Mouse (Mus musculus): ENCODE results near the gene Nisch. TPM values are rescaled to one million over a fixed set of nuclear protein-coding genes. Genes with fewer than 3 reads are reported as not detected.

Nisch gene
- 386 and 411 TPM in 2 replicates for polyA plus RNA-seq (2014; fragmentation: Nextera tagmentation; extraction: Ambion mirVana)

DNA sequence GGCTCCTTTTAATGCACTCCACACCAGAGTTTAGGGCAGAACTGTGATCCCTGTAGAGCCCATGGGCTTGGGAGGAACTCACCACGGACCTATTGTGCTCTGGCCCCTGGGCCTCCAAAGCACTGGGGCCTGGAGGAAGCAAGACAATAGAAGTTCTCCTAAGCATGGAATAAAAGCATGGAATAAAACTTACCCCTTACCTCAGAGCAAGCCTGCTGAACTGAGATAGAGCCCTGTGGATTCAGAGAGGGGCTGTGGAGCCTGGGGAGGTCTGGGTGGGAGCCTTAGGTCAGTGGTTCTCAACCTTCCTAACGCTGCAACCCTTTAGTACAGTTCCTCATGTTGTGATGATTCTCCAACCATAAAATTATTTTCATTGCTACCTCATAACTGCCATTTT, at the start of gene Nisch:
TSS of gene Nisch (minus strand) at position 101 of the 400 bp plus-strand sequence.
- H3K9me3 ChIP-seq (ENCODE audit: low read depth, low read length) = no peaks in the 10 kb centered on the region
- H3K27me3 ChIP-seq (ENCODE audit: insufficient read depth, low read length) = no peaks in the 10 kb centered on the region
- peak within 1 kb of the TSS; percentile 36; the same call in 1 of the 2 replicates for H3K9ac ChIP-seq
- peaks cover 8% of the 10 kb centered on the region; the same call in 1 of the 2 replicates for H3K4me1 ChIP-seq (ENCODE audit: insufficient read depth)
- H3K4me3 ChIP-seq (ENCODE audit: low read depth, low read length) = peak within 1 kb of the TSS; percentile 8; the same call in 1 of the 2 replicates
- peak within 1 kb of the TSS; percentile 45 for H3K4me2 ChIP-seq
- peak within 1 kb of the TSS; percentile 30; the same call in 1 of the 2 replicates for H3K27ac ChIP-seq (ENCODE audit: low read depth)
- no peak for DNase-seq
- no peak for ATAC-seq (ENCODE audit: insufficient read depth)
- no peak for TF ChIP-seq CTCF (IDR thresholded peaks at IDR 0.05; ENCODE audit: low read depth)
- 63% methylated on average over 2 of the region's 2 CpGs for WGBS
- no peaks in the 10 kb centered on the region for H3K36me3 ChIP-seq (ENCODE audit: insufficient read depth)

DNA sequence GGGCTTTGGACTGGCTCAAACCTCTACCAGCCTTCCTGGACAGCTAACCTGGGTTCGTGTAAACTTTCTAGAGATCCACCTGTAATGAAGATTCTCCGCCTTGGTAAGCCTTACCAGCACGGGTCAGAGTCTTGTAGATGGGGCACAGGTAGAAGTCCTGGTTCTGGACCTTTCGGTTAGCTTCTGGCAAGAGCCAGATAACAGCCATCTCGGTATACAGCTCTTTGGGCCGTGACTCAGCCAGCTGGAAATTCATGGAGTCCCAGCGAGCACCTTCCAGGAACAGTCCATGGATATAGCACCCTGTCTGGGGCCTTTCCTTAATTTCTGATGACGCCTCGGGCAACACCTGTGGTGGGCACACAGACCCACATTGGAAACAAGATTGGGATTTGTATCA, 44.2 kb upstream of the Nisch start:
- DNase-seq = no peak
- Histone ChIP-seq H3K9ac (no peak overlapping the region), H3K4me3 (ENCODE audit: low read depth, low read length) (no peak overlapping the region), H3K27me3 (ENCODE audit: insufficient read depth, low read length) (no peaks in the 10 kb centered on the region), H3K36me3 (ENCODE audit: insufficient read depth) (peaks cover 64% of the 10 kb centered on the region), H3K9me3 (ENCODE audit: low read depth, low read length) (no peaks in the 10 kb centered on the region), H3K27ac (ENCODE audit: low read depth) (no peak overlapping the region), H3K4me1 (ENCODE audit: insufficient read depth) (no peaks in the 10 kb centered on the region), H3K4me2 (no peak overlapping the region)
- ATAC-seq (ENCODE audit: insufficient read depth) = no peak
- WGBS = 88% methylated on average over 9 of the region's 9 CpGs
- no peak for TF ChIP-seq CTCF (IDR thresholded peaks at IDR 0.05; ENCODE audit: low read depth)

DNA sequence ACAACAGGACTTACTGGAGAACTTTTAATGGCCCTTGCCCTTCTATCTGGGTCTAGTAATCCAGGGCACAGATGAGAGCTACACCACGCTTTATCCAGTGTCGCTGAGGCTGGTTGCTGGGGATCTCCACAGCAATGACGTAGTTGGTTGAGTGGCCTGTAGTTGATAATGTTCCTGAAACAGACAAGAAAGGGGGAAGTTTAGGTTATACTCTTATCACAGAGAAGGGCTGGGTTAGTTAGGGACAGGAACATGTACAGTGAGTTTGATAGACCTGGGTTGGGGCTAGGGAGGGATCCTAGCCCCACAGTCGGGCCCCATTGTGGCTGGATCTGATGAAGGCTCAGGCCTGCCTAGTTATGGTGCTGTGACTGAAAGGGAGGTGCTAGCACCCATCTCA, 43.6 kb upstream of the Nisch start:
- Histone ChIP-seq H3K4me3 (ENCODE audit: low read depth, low read length) (no peak overlapping the region), H3K4me2 (no peak overlapping the region), H3K9ac (no peak overlapping the region), H3K9me3 (ENCODE audit: low read depth, low read length) (no peaks in the 10 kb centered on the region), H3K4me1 (ENCODE audit: insufficient read depth) (no peaks in the 10 kb centered on the region), H3K27ac (ENCODE audit: low read depth) (no peak overlapping the region), H3K27me3 (ENCODE audit: insufficient read depth, low read length) (no peaks in the 10 kb centered on the region), H3K36me3 (ENCODE audit: insufficient read depth) (peaks cover 69% of the 10 kb centered on the region)
- WGBS = 96% methylated on average over 4 of the region's 4 CpGs
- no peak for TF ChIP-seq CTCF (IDR thresholded peaks at IDR 0.05; ENCODE audit: low read depth)
- DNase-seq = no peak
- ATAC-seq (ENCODE audit: insufficient read depth) = peak; percentile 16; the same call in 1 of the 2 replicates

DNA sequence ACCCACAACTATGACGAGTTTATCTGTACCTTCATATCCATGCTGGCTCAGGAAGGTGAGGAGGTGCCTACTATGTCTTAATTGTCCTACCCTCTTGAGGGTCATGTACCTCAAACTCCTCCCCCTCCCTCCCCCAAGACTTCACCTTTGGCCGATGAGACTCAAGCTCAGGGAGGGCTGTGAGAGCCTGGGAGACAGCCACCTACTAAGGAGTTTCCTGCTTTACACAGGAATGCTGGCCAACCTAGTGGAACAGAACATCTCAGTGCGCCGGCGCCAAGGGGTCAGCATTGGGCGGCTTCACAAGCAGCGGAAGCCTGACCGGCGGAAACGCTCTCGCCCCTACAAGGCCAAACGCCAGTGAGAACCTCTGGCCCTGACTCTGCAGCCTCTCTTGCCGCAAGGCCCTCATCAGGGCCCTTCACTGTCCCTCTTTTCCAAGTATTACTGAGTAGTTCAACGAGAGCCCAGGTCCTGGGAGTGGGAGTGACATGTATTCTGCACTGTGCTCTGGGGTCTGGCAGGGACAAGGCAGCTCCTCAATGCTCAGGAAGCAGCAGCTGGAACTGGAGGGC, 41.8 kb upstream of the Nisch start:
- 91% methylated on average over 14 of the region's 14 CpGs for WGBS
- Histone ChIP-seq H3K4me3 (ENCODE audit: low read depth, low read length) (no peak overlapping the region), H3K4me1 (ENCODE audit: insufficient read depth) (no peaks in the 10 kb centered on the region), H3K27ac (ENCODE audit: low read depth) (no peak overlapping the region), H3K9me3 (ENCODE audit: low read depth, low read length) (no peaks in the 10 kb centered on the region), H3K36me3 (ENCODE audit: insufficient read depth) (peaks cover 87% of the 10 kb centered on the region), H3K27me3 (ENCODE audit: insufficient read depth, low read length) (no peaks in the 10 kb centered on the region), H3K9ac (no peak overlapping the region), H3K4me2 (no peak overlapping the region)
- no peak for TF ChIP-seq CTCF (IDR thresholded peaks at IDR 0.05; ENCODE audit: low read depth)
- DNase-seq = no peak
- no peak for ATAC-seq (ENCODE audit: insufficient read depth)

DNA sequence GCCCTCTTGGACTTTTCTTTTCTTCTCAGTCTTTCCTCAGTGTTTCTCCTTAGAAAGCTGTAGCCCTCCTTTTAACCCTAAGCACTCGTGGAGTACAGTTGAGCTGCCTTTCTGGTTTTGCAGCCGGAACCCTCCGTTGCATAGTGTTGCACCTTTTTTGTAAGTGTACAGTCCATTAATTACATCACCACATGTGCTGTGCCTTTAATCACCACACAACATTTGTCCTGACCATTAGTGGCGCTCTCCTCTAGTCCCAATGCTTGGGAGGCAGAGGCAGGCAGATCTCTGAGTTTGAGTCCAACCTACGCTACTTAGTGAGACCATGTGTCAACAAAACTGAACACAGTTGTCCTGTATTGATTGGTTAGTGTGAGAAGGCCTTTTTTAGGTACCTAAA, 35.3 kb upstream of the Nisch start:
- H3K4me1 ChIP-seq (ENCODE audit: insufficient read depth) = 0 out of 2 replicates have a peak, but pooled peaks cover 2% of the 10 kb centered on the region
- no peak for TF ChIP-seq CTCF (IDR thresholded peaks at IDR 0.05; ENCODE audit: low read depth)
- H3K27me3 ChIP-seq (ENCODE audit: insufficient read depth, low read length) = no peaks in the 10 kb centered on the region
- peaks cover 46% of the 10 kb centered on the region for H3K36me3 ChIP-seq (ENCODE audit: insufficient read depth)
- ATAC-seq (ENCODE audit: insufficient read depth) (no peak), DNase-seq (no peak)
- H3K9ac ChIP-seq = peak overlapping the region; percentile 99
- 83% methylated on average over 5 of the region's 5 CpGs for WGBS
- H3K9me3 ChIP-seq (ENCODE audit: low read depth, low read length) = no peaks in the 10 kb centered on the region
- no peak overlapping the region for H3K27ac ChIP-seq (ENCODE audit: low read depth)
- H3K4me2 ChIP-seq = peak overlapping the region; percentile 76
- H3K4me3 ChIP-seq (ENCODE audit: low read depth, low read length) = peak overlapping the region; percentile 99

DNA sequence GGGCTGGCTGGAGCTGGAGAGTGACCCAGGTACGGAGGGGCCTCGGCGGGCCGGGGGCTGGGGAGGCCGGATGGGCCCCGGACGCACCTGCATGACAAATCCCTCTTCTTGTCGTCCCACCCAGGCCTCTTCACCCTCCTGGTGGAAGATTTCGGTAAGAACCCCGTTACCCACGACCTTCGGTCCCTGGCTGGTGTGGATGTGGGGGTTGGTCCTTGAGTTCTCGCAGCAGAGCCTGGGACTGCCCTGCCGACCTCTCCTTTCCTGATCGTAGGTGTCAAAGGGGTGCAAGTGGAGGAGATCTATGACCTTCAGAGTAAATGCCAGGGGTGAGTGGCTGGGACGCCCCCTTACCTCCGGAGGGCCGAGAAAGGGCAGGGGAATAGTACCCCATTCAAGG, 34.9 kb upstream of the Nisch start:
- Histone ChIP-seq H3K36me3 (ENCODE audit: insufficient read depth) (peaks cover 41% of the 10 kb centered on the region), H3K9ac (peak overlapping the region; percentile 99), H3K4me1 (ENCODE audit: insufficient read depth) (0 out of 2 replicates have a peak, but pooled peaks cover 2% of the 10 kb centered on the region), H3K9me3 (ENCODE audit: low read depth, low read length) (no peaks in the 10 kb centered on the region), H3K4me2 (peak overlapping the region; percentile 76), H3K4me3 (ENCODE audit: low read depth, low read length) (peak overlapping the region; percentile 99), H3K27ac (ENCODE audit: low read depth) (peak overlapping the region; percentile 97), H3K27me3 (ENCODE audit: insufficient read depth, low read length) (no peaks in the 10 kb centered on the region)
- no peak for TF ChIP-seq CTCF (IDR thresholded peaks at IDR 0.05; ENCODE audit: low read depth)
- DNase-seq = no peak
- WGBS = 2% methylated on average over 18 of the region's 18 CpGs
- no peak for ATAC-seq (ENCODE audit: insufficient read depth)

DNA sequence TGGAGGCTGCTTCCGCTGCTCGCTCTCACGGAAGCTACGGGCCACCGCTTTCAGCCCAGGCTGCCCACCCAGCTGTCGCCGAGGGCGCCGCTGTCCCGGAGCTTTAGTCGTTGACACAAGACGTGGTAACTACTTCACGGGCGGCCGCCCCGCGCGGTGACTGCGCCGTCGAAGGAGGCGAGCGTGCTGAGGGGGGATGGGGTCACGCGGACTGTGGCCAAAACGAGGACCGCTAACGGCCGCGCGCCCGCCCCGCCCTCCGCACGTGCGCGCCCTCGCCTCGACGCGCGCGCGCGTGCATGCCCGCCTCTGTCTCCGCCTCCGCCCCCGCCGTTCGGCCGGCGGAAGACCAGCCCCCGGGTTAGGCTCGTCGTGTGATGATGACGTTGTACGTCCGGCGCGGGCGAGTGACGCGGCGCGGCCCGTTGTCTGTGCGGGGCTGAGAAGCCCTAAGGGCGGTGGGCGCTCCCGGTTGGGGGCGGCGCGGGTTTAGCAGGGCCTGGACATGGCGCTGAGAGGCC, 34.4 kb upstream of the Nisch start, which contains the start of the genes Phf7 and Bap1:
TSS of gene Phf7 (minus strand) at position 234 of the 521 bp plus-strand sequence.
TSS of gene Bap1 (plus strand) at position 367 of the 521 bp plus-strand sequence.
- Histone ChIP-seq H3K9ac (peak within 1 kb of the TSS; percentile 99), H3K36me3 (ENCODE audit: insufficient read depth) (peaks cover 36% of the 10 kb centered on the region), H3K4me2 (peak within 1 kb of the TSS; percentile 76), H3K4me1 (ENCODE audit: insufficient read depth) (0 out of 2 replicates have a peak, but pooled peaks cover 2% of the 10 kb centered on the region), H3K4me3 (ENCODE audit: low read depth, low read length) (peak within 1 kb of the TSS; percentile 99), H3K27me3 (ENCODE audit: insufficient read depth, low read length) (no peaks in the 10 kb centered on the region), H3K27ac (ENCODE audit: low read depth) (peak within 1 kb of the TSS; percentile 97), H3K9me3 (ENCODE audit: low read depth, low read length) (no peaks in the 10 kb centered on the region)
- ATAC-seq (ENCODE audit: insufficient read depth) (peak; percentile 92), DNase-seq (peak; percentile 98)
- TF ChIP-seq CTCF (IDR thresholded peaks at IDR 0.05; ENCODE audit: low read depth) = no peak
- under 1% methylated on average over 74 of the region's 75 CpGs for WGBS

All from lung, embryonic 14.5 days (tissue).